Mouse (Mus musculus): ENCODE results near the gene Fbxo21.

DNA sequence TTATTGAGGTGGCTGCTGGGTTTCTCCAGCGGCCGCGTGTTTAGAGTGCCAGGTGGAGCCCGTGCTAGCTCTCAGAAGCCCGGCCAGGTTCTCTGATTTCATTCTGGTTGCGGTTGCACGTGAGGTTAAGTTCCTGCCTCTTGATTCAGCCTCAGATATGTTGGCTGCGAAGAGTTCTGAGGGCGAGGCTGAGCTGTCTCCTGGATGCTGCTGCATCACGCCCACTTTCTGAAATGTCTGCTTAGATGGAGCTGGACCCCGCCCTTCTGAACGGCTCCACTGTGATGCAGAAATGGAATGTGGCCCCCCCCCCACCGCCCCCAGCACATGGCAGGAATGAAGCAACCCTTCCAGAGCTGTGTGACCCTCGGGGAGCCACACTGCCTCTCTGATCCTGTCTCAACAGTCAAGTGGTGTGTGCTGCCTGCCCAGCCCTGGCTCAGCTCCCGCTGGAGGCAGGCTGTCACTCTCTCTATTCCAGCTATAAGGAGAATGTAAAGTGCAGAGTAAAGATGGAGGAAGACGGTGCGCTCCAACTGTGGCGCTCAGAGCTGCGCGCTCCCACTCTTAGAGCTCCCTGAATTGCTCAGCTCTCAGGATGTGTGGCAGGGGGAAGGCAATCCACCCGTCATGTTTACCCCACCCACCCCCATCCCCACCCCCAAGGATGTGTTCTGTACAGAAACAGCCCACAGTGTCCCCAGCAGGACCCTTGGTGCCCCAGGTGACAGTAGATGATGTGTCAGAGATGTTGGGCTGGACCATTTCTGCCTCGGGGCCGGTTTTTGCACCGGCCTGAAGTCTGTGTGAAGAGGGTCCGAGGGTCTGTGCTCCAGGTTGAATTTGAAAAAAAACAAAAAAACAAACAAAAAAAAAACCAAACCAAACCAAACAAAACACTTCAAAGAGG is 60.6 kb downstream of the Fbxo21 start:
- TF ChIP-seq CTCF (IDR thresholded peaks at IDR 0.05; ENCODE audit: low read depth) (no peak), EP300 (IDR thresholded peaks at IDR 0.05; ENCODE audit: low read depth) (no peak)
